Mouse (Mus musculus): ENCODE results near the gene Mpp4. TPM values are rescaled to one million over a fixed set of nuclear protein-coding genes. Genes with fewer than 3 reads are reported as not detected.

The Mpp4 gene
- polyA plus RNA-seq, 1 experiment from 2014 or later: 0.23 TPM

- Histone ChIP-seq H3K4me2 (no peak overlapping the region), H3K4me3 (replicated peaks) (no peak overlapping the region), H3K9ac (no peak overlapping the region), H3K27me3 (no peaks in the 10 kb centered on the region), H3K9me3 (replicated peaks) (no peaks in the 10 kb centered on the region), H3K36me3 (no peaks in the 10 kb centered on the region), H3K27ac (no peak overlapping the region), H3K4me1 (replicated peaks) (no peaks in the 10 kb centered on the region)
- ATAC-seq (ENCODE audit: low read depth) (no peak), DNase-seq (no peak)
- WGBS (ENCODE audit: insufficient replicate concordance): 74% methylated on average over 10 of the region's 10 CpGs
Measured at GRCm38 (mm10) chr1:59144543-59144942, 18.6 kb downstream of the Mpp4 start.

- Histone ChIP-seq H3K9ac (no peak overlapping the region), H3K4me3 (replicated peaks) (no peak overlapping the region), H3K36me3 (no peaks in the 10 kb centered on the region), H3K4me1 (replicated peaks) (no peaks in the 10 kb centered on the region), H3K4me2 (no peak overlapping the region), H3K27ac (no peak overlapping the region), H3K9me3 (replicated peaks) (no peaks in the 10 kb centered on the region), H3K27me3 (no peaks in the 10 kb centered on the region)
- DNase-seq (peak; percentile 34), ATAC-seq (ENCODE audit: low read depth) (no peak)
Measured at GRCm38 (mm10) chr1:59142809-59143208, 20.4 kb downstream of the Mpp4 start.

- no peaks in the 10 kb centered on the region for H3K27me3 ChIP-seq
- H3K4me3 ChIP-seq (replicated peaks): no peak overlapping the region
- H3K4me2 ChIP-seq: no peak overlapping the region
- 57% methylated on average over 5 of the region's 5 CpGs for WGBS (ENCODE audit: insufficient replicate concordance)
- H3K9me3 ChIP-seq (replicated peaks): no peaks in the 10 kb centered on the region
- no peak overlapping the region for H3K9ac ChIP-seq
- ATAC-seq (ENCODE audit: low read depth) (no peak), DNase-seq (no peak)
- no peak overlapping the region for H3K27ac ChIP-seq
- H3K36me3 ChIP-seq: no peaks in the 10 kb centered on the region
- H3K4me1 ChIP-seq (replicated peaks): no peaks in the 10 kb centered on the region
Measured at GRCm38 (mm10) chr1:59134419-59134818, 28.8 kb downstream of the Mpp4 start.

- H3K4me1 ChIP-seq (replicated peaks): no peaks in the 10 kb centered on the region
- H3K4me2 ChIP-seq: no peak overlapping the region
- H3K27me3 ChIP-seq: no peaks in the 10 kb centered on the region
- ATAC-seq (ENCODE audit: low read depth): no peak
- 70% methylated on average over 7 of the region's 7 CpGs for WGBS (ENCODE audit: insufficient replicate concordance)
- no peak overlapping the region for H3K9ac ChIP-seq
- H3K27ac ChIP-seq: no peak overlapping the region
- DNase-seq: no peak
- H3K4me3 ChIP-seq (replicated peaks): no peak overlapping the region
- H3K36me3 ChIP-seq: no peaks in the 10 kb centered on the region
- H3K9me3 ChIP-seq (replicated peaks): no peaks in the 10 kb centered on the region
Measured at GRCm38 (mm10) chr1:59128879-59129278, 34.3 kb downstream of the Mpp4 start.

- DNase-seq (no peak), ATAC-seq (ENCODE audit: low read depth) (no peak)
- H3K9ac ChIP-seq: no peak overlapping the region
- 55% methylated on average over 5 of the region's 5 CpGs for WGBS (ENCODE audit: insufficient replicate concordance)
- H3K4me2 ChIP-seq: no peak overlapping the region
- H3K9me3 ChIP-seq (replicated peaks): no peaks in the 10 kb centered on the region
- H3K27me3 ChIP-seq: no peaks in the 10 kb centered on the region
- no peak overlapping the region for H3K4me3 ChIP-seq (replicated peaks)
- no peaks in the 10 kb centered on the region for H3K36me3 ChIP-seq
- H3K27ac ChIP-seq: no peak overlapping the region
- peaks cover under 1% of the 10 kb centered on the region for H3K4me1 ChIP-seq (replicated peaks)
Measured at GRCm38 (mm10) chr1:59125558-59125957, 37.6 kb downstream of the Mpp4 start.

GRCm38 (mm10) chr1:59119720-59120457, 43.3 kb downstream of the Mpp4 start, which contains the start of gene Tmem237:
TSS of gene Tmem237 (minus strand) at chr1:59120408.
- H3K27ac ChIP-seq: peak within 1 kb of the TSS; percentile 55
- peak; percentile 96 for ATAC-seq (ENCODE audit: low read depth)

GRCm38 (mm10) chr1:59110524-59110923, 52.7 kb downstream of the Mpp4 start:
- Histone ChIP-seq H3K27me3 (no peaks in the 10 kb centered on the region), H3K36me3 (peaks cover 3% of the 10 kb centered on the region; the same call in 1 of the 2 replicates), H3K27ac (no peak overlapping the region), H3K9me3 (replicated peaks) (no peaks in the 10 kb centered on the region), H3K9ac (no peak overlapping the region), H3K4me1 (replicated peaks) (0 out of 2 replicates have a peak, but pooled peaks cover 3% of the 10 kb centered on the region), H3K4me3 (replicated peaks) (no peak overlapping the region), H3K4me2 (no peak overlapping the region)
- ATAC-seq (ENCODE audit: low read depth) (no peak), DNase-seq (no peak)
- WGBS (ENCODE audit: insufficient replicate concordance): 70% methylated on average over 8 of the region's 8 CpGs

More at GRCm38 (mm10) chr1:59119720-59120457, 43.3 kb downstream of the Mpp4 start, which contains the start of gene Tmem237:
- no peaks in the 10 kb centered on the region for H3K9me3 ChIP-seq (replicated peaks)
- DNase-seq: peak; percentile 80
- peaks cover 15% of the 10 kb centered on the region for H3K4me1 ChIP-seq (replicated peaks)
- H3K4me3 ChIP-seq (replicated peaks): peak within 1 kb of the TSS; percentile 66
- H3K4me2 ChIP-seq: peak within 1 kb of the TSS; percentile 89
- peak within 1 kb of the TSS; percentile 77 for H3K9ac ChIP-seq
- WGBS (ENCODE audit: insufficient replicate concordance): under 1% methylated on average over 65 of the region's 74 CpGs
- H3K27me3 ChIP-seq: no peaks in the 10 kb centered on the region
- H3K36me3 ChIP-seq: no peaks in the 10 kb centered on the region

- ATAC-seq (ENCODE audit: low read depth) (no peak), DNase-seq (no peak)
- H3K36me3 ChIP-seq: no peaks in the 10 kb centered on the region
- no peak overlapping the region for H3K4me2 ChIP-seq
- no peak overlapping the region for H3K9ac ChIP-seq
- no peak overlapping the region for H3K27ac ChIP-seq
- H3K27me3 ChIP-seq: no peaks in the 10 kb centered on the region
- H3K4me3 ChIP-seq (replicated peaks): no peak overlapping the region
- WGBS (ENCODE audit: insufficient replicate concordance): 63% methylated on average over 6 of the region's 6 CpGs
- no peaks in the 10 kb centered on the region for H3K9me3 ChIP-seq (replicated peaks)
- H3K4me1 ChIP-seq (replicated peaks): no peaks in the 10 kb centered on the region
Measured at GRCm38 (mm10) chr1:59102071-59102470, 61.1 kb downstream of the Mpp4 start.

- H3K36me3 ChIP-seq: no peaks in the 10 kb centered on the region
- H3K4me3 ChIP-seq (replicated peaks): no peak overlapping the region
- H3K9ac ChIP-seq: no peak overlapping the region
- DNase-seq (no peak), ATAC-seq (ENCODE audit: low read depth) (no peak)
- H3K4me1 ChIP-seq (replicated peaks): no peaks in the 10 kb centered on the region
- no peaks in the 10 kb centered on the region for H3K27me3 ChIP-seq
- no peaks in the 10 kb centered on the region for H3K9me3 ChIP-seq (replicated peaks)
- H3K4me2 ChIP-seq: no peak overlapping the region
- H3K27ac ChIP-seq: no peak overlapping the region
- 80% methylated on average over 5 of the region's 5 CpGs for WGBS (ENCODE audit: insufficient replicate concordance)
Measured at GRCm38 (mm10) chr1:59101020-59101419, 62.2 kb downstream of the Mpp4 start.

- Histone ChIP-seq H3K4me1 (replicated peaks) (no peaks in the 10 kb centered on the region), H3K9me3 (replicated peaks) (no peaks in the 10 kb centered on the region), H3K27ac (no peak within 1 kb of the TSS), H3K9ac (no peak within 1 kb of the TSS), H3K4me2 (no peak within 1 kb of the TSS), H3K4me3 (replicated peaks) (no peak within 1 kb of the TSS), H3K27me3 (no peaks in the 10 kb centered on the region), H3K36me3 (no peaks in the 10 kb centered on the region)
- DNase-seq (no peak), ATAC-seq (ENCODE audit: low read depth) (no peak)
- WGBS (ENCODE audit: insufficient replicate concordance): 80% methylated on average over 19 of the region's 19 CpGs
Measured at GRCm38 (mm10) chr1:59094705-59095104, 68.5 kb downstream of the Mpp4 start, which contains the start of gene C2cd6. TSS of gene C2cd6 (minus strand) at chr1:59094900.
